Mouse (Mus musculus): ENCODE data around the gene Olfr1344. TPM values are rescaled to one million over a fixed set of nuclear protein-coding genes. Genes with fewer than 3 reads are reported as not detected.

Gene Olfr1344
- total and polyA plus RNA-seq, 2 experiments: not detected

- H3K79me2 ChIP-seq (ENCODE audit: control insufficient read depth, insufficient read depth, low read length): no peaks in the 10 kb centered on the region
- no peak for TF ChIP-seq CTCF (IDR thresholded peaks at IDR 0.05; ENCODE audit: low read depth, low read length)
- TF ChIP-seq POLR2A (IDR thresholded peaks at IDR 0.05; ENCODE audit: extremely low read depth, insufficient read depth, low read length): no peak
- H3K4me1 ChIP-seq (ENCODE audit: control insufficient read depth, insufficient read depth, low read length): no peaks in the 10 kb centered on the region
- 13% methylated on average over 15 of the region's 22 CpGs for WGBS
- no peak overlapping the region for H3K4me3 ChIP-seq (ENCODE audit: insufficient read depth, low read depth, low read length)
- H3K27me3 ChIP-seq (ENCODE audit: control insufficient read depth, insufficient read depth, low read length): no peaks in the 10 kb centered on the region
- no peak overlapping the region for H3K9ac ChIP-seq (ENCODE audit: low read depth, low read length)
- H3K27ac ChIP-seq (replicated peaks; ENCODE audit: insufficient read depth, low read depth, low read length): no peak overlapping the region
- H3K36me3 ChIP-seq (ENCODE audit: control insufficient read depth, insufficient read depth, low read length): no peaks in the 10 kb centered on the region
- no peak for DNase-seq (ENCODE audit: extremely low read depth, low read depth, low spot score)
Observed at GRCm38 (mm10) chr7:6414626-6415441, 23.7 kb upstream of the Olfr1344 start.

GRCm38 (mm10) chr7:6415442-6415787 lies 23.1 kb upstream of the Olfr1344 start:
- Histone ChIP-seq H3K4me3 (ENCODE audit: insufficient read depth, low read depth, low read length) (no peak overlapping the region), H3K36me3 (ENCODE audit: control insufficient read depth, insufficient read depth, low read length) (no peaks in the 10 kb centered on the region), H3K79me2 (ENCODE audit: control insufficient read depth, insufficient read depth, low read length) (no peaks in the 10 kb centered on the region), H3K9ac (ENCODE audit: low read depth, low read length) (no peak overlapping the region), H3K27ac (replicated peaks; ENCODE audit: insufficient read depth, low read depth, low read length) (no peak overlapping the region), H3K4me1 (ENCODE audit: control insufficient read depth, insufficient read depth, low read length) (no peaks in the 10 kb centered on the region), H3K27me3 (ENCODE audit: control insufficient read depth, insufficient read depth, low read length) (no peaks in the 10 kb centered on the region)
- 30% methylated on average over 8 of the region's 8 CpGs for WGBS
- no peak for DNase-seq (ENCODE audit: extremely low read depth, low read depth, low spot score)
- TF ChIP-seq POLR2A (IDR thresholded peaks at IDR 0.05; ENCODE audit: extremely low read depth, insufficient read depth, low read length) (no peak), CTCF (IDR thresholded peaks at IDR 0.05; ENCODE audit: low read depth, low read length) (no peak)

GRCm38 (mm10) chr7:6419894-6420293 lies 18.6 kb upstream of the Olfr1344 start:
- no peaks in the 10 kb centered on the region for H3K4me1 ChIP-seq (ENCODE audit: control insufficient read depth, insufficient read depth, low read length)
- no peaks in the 10 kb centered on the region for H3K27me3 ChIP-seq (ENCODE audit: control insufficient read depth, insufficient read depth, low read length)
- TF ChIP-seq CTCF (IDR thresholded peaks at IDR 0.05; ENCODE audit: low read depth, low read length) (no peak), POLR2A (IDR thresholded peaks at IDR 0.05; ENCODE audit: extremely low read depth, insufficient read depth, low read length) (no peak)
- no peak for DNase-seq (ENCODE audit: extremely low read depth, low read depth, low spot score)
- H3K79me2 ChIP-seq (ENCODE audit: control insufficient read depth, insufficient read depth, low read length): no peaks in the 10 kb centered on the region
- H3K36me3 ChIP-seq (ENCODE audit: control insufficient read depth, insufficient read depth, low read length): no peaks in the 10 kb centered on the region
- no peak overlapping the region for H3K4me3 ChIP-seq (ENCODE audit: insufficient read depth, low read depth, low read length)
- 77% methylated on average over 6 of the region's 6 CpGs for WGBS
- H3K9ac ChIP-seq (ENCODE audit: low read depth, low read length): no peak overlapping the region
- no peak overlapping the region for H3K27ac ChIP-seq (replicated peaks; ENCODE audit: insufficient read depth, low read depth, low read length)

GRCm38 (mm10) chr7:6429381-6429780 lies 9.1 kb upstream of the Olfr1344 start:
- TF ChIP-seq CTCF (IDR thresholded peaks at IDR 0.05; ENCODE audit: low read depth, low read length) (peak; percentile 21; the same call in 1 of the 2 replicates), POLR2A (IDR thresholded peaks at IDR 0.05; ENCODE audit: extremely low read depth, insufficient read depth, low read length) (no peak)
- WGBS: 92% methylated on average over 3 of the region's 3 CpGs
- no peak overlapping the region for H3K27ac ChIP-seq (replicated peaks; ENCODE audit: insufficient read depth, low read depth, low read length)
- no peak for DNase-seq (ENCODE audit: extremely low read depth, low read depth, low spot score)
- no peak overlapping the region for H3K4me3 ChIP-seq (ENCODE audit: insufficient read depth, low read depth, low read length)
- H3K9ac ChIP-seq (ENCODE audit: low read depth, low read length): no peak overlapping the region
- peaks cover 2% of the 10 kb centered on the region; the same call in 1 of the 2 replicates for H3K27me3 ChIP-seq (ENCODE audit: control insufficient read depth, insufficient read depth, low read length)
- no peaks in the 10 kb centered on the region for H3K4me1 ChIP-seq (ENCODE audit: control insufficient read depth, insufficient read depth, low read length)
- H3K79me2 ChIP-seq (ENCODE audit: control insufficient read depth, insufficient read depth, low read length): no peaks in the 10 kb centered on the region
- H3K36me3 ChIP-seq (ENCODE audit: control insufficient read depth, insufficient read depth, low read length): no peaks in the 10 kb centered on the region

GRCm38 (mm10) chr7:6430342-6430741 lies 8.1 kb upstream of the Olfr1344 start:
- Histone ChIP-seq H3K4me1 (ENCODE audit: control insufficient read depth, insufficient read depth, low read length) (no peaks in the 10 kb centered on the region), H3K79me2 (ENCODE audit: control insufficient read depth, insufficient read depth, low read length) (no peaks in the 10 kb centered on the region), H3K27me3 (ENCODE audit: control insufficient read depth, insufficient read depth, low read length) (peaks cover 2% of the 10 kb centered on the region; the same call in 1 of the 2 replicates), H3K4me3 (ENCODE audit: insufficient read depth, low read depth, low read length) (no peak overlapping the region), H3K27ac (replicated peaks; ENCODE audit: insufficient read depth, low read depth, low read length) (no peak overlapping the region), H3K36me3 (ENCODE audit: control insufficient read depth, insufficient read depth, low read length) (no peaks in the 10 kb centered on the region), H3K9ac (ENCODE audit: low read depth, low read length) (no peak overlapping the region)
- peak; percentile 19 for DNase-seq (ENCODE audit: extremely low read depth, low read depth, low spot score)
- peak; percentile 86 for TF ChIP-seq CTCF (IDR thresholded peaks at IDR 0.05; ENCODE audit: low read depth, low read length)
- TF ChIP-seq POLR2A (IDR thresholded peaks at IDR 0.05; ENCODE audit: extremely low read depth, insufficient read depth, low read length): no peak
- 29% methylated on average over 2 of the region's 2 CpGs for WGBS

GRCm38 (mm10) chr7:6441173-6441572 lies 2.7 kb downstream of the Olfr1344 start:
- no peaks in the 10 kb centered on the region for H3K36me3 ChIP-seq (ENCODE audit: control insufficient read depth, insufficient read depth, low read length)
- DNase-seq (ENCODE audit: extremely low read depth, low read depth, low spot score): no peak
- no peak for TF ChIP-seq POLR2A (IDR thresholded peaks at IDR 0.05; ENCODE audit: extremely low read depth, insufficient read depth, low read length)
- TF ChIP-seq CTCF (IDR thresholded peaks at IDR 0.05; ENCODE audit: low read depth, low read length): no peak
- no peak overlapping the region for H3K4me3 ChIP-seq (ENCODE audit: insufficient read depth, low read depth, low read length)
- WGBS: 68% methylated on average over 2 of the region's 2 CpGs
- no peak overlapping the region for H3K9ac ChIP-seq (ENCODE audit: low read depth, low read length)
- no peak overlapping the region for H3K27ac ChIP-seq (replicated peaks; ENCODE audit: insufficient read depth, low read depth, low read length)
- no peaks in the 10 kb centered on the region for H3K27me3 ChIP-seq (ENCODE audit: control insufficient read depth, insufficient read depth, low read length)
- H3K4me1 ChIP-seq (ENCODE audit: control insufficient read depth, insufficient read depth, low read length): no peaks in the 10 kb centered on the region
- no peaks in the 10 kb centered on the region for H3K79me2 ChIP-seq (ENCODE audit: control insufficient read depth, insufficient read depth, low read length)

Data from liver, adult 2 months (tissue).